Mouse (Mus musculus): ENCODE measurements around the gene Focad. TPM values are rescaled to one million over a fixed set of nuclear protein-coding genes. Genes with fewer than 3 reads are reported as not detected.

The Focad gene
- polyA plus RNA-seq, 1 experiment from 2014 or later: 17.6 TPM

DNA sequence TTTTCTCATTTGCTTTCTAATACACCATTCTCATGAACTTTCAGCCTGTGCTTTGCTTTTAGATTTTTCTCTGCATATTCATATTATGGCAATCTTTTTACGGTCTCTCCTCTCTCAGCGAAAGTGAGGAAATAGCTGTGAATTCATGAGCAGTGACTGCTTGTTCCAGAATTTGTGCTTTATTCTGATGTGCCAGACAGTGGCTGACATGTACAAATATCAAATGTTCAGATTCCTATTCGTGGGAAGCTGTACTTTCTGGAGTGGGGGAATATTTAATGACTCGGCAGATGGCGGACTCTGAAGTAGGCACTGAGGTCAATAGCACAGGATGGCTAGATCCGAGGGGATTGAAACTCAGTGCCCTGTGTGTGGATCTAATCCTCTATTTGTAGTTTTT, 65.3 kb downstream of the Focad start:
- no peak overlapping the region for H3K4me3 ChIP-seq
- H3K27me3 ChIP-seq (ENCODE audit: low read depth, poor library complexity, severe bottlenecking): no peaks in the 10 kb centered on the region
- H3K4me1 ChIP-seq: peaks cover 20% of the 10 kb centered on the region
- no peak overlapping the region for H3K27ac ChIP-seq (replicated peaks)
- WGBS: 84% methylated on average over 6 of the region's 6 CpGs
- no peaks in the 10 kb centered on the region for H3K36me3 ChIP-seq
- no peak for DNase-seq (ENCODE audit: low spot score)
- no peaks in the 10 kb centered on the region for H3K9me3 ChIP-seq (replicated peaks)

DNA sequence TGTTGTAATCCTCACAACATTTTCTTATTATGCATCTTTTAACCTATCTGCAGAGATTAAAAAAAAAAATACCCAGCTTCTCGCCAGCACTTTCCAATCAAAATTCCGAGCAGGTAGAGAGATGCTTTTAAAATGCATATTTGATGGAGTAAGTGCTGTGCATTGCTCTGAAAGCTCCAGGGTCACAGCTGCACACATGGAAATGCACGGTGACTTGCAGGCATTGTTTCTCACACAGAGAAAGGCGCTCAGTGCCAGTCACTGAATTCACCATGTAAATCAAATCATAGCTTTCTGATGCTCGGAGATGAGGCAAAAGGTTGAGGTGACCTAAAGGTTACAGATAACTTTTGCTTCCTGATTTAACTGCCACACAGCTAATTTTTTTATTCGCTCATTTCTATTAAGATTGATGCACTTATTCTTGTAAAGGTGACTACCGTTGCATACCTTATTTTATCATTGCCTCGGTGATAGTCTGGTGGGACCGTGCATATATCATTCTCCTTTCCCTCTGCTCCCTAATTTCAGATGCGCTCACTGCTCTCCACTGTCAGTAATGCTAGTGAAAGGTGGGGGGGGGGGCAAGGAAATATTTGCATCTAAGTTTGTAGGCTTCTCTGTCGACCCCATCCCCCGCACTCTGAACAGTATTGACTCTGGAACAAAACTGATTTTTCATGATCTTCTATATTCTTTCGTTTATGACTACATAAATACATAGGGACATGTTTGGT, 69.2 kb downstream of the Focad start:
- H3K27me3 ChIP-seq (ENCODE audit: low read depth, poor library complexity, severe bottlenecking): no peaks in the 10 kb centered on the region
- WGBS: 86% methylated on average over 13 of the region's 13 CpGs
- H3K9me3 ChIP-seq (replicated peaks): no peaks in the 10 kb centered on the region
- no peak overlapping the region for H3K4me3 ChIP-seq
- no peak overlapping the region for H3K27ac ChIP-seq (replicated peaks)
- H3K4me1 ChIP-seq: peaks cover 21% of the 10 kb centered on the region
- DNase-seq (ENCODE audit: low spot score): no peak
- H3K36me3 ChIP-seq: no peaks in the 10 kb centered on the region

DNA sequence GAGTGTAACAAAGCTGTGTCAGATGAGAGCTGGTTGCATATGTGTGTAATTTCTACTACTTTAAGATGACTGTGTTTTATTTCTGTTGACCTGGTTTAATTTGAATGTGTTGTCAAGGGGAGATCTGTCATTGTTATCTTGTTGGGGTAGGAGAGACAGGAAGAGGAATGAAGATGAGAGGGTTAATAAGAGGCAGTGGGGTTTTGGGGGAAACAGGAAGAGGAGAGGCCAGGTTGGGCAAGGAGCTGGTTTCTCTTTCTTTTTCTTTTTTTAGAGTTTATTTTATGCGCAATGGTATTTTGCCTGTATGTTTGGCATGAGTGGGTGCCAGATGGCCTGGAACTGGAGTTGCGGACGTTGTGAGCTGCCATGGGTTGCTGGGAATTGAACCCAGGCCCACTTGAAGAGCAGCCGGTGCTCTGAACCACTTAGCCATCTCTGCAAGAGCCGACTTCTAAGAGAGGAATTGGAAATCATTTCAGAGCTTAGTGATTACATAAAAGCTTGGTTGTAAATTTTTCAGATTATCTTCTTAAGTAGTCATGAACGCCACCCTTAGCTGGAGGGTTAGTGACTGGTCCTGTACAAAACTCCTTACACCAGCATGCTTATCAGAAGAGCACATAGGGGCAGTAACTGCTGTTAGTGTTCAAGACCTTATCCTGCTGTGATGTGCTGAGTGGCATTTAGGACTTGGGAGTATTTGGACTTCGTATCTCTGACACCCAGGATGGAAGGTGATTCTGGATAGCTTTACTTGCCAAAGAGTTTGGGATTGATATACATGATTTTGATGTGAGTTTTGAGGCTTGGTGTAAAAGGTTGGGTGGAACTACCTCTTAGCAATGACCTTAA, 72.8 kb downstream of the Focad start:
- Histone ChIP-seq H3K27me3 (ENCODE audit: low read depth, poor library complexity, severe bottlenecking) (no peaks in the 10 kb centered on the region), H3K27ac (replicated peaks) (no peak overlapping the region), H3K4me3 (no peak overlapping the region), H3K4me1 (peaks cover 16% of the 10 kb centered on the region), H3K36me3 (no peaks in the 10 kb centered on the region), H3K9me3 (replicated peaks) (no peaks in the 10 kb centered on the region)
- 89% methylated on average over 7 of the region's 7 CpGs for WGBS
- DNase-seq (ENCODE audit: low spot score): no peak

DNA sequence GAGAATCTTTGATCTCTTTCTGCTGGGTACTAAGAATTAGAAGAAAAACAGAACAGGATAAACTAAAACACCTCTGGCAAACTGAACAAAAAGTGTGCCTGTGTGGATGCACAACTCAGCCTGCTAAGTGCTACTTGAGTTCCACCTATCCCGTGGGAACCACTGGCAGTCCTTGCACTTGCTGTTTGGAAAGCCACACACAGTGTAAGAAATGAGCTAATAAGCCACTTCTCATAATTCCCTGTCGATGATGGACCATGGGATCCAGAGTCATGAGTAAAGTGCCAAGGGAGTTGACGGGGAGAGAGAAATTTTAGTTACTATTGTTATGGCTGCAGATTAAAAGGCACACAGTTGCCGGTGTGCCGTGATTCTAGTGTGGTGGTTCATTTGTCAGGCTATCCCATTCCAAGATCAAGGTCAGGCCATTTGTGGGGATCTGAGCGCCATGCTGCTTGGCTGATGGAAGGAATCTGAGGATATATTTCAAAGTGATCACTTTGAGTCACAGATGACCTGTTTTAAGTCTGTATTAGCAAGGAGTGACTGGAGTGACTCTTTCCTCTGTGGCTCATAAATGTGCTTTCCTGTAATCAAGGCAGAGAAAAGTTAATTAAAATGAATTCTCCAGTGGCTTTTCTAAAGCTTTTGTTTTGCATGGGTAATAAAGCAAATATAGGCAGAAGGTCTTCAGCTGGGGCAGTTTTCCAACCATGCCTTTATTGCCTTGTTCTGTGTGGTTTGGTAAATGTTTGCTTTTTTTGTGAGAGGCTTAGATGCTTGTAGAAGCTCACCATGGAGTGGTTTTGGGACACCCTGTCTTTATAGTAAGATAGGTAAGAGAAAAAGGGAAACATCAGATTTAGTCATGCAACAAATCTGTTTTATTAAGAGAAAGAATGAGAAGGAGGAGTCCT, 80.9 kb downstream of the Focad start:
- no peaks in the 10 kb centered on the region for H3K4me1 ChIP-seq
- 92% methylated on average over 6 of the region's 6 CpGs for WGBS
- H3K36me3 ChIP-seq: peaks cover 2% of the 10 kb centered on the region; the same call in 1 of the 2 replicates
- H3K9me3 ChIP-seq (replicated peaks): no peaks in the 10 kb centered on the region
- no peak overlapping the region for H3K4me3 ChIP-seq
- DNase-seq (ENCODE audit: low spot score): no peak
- H3K27ac ChIP-seq (replicated peaks): no peak overlapping the region
- H3K27me3 ChIP-seq (ENCODE audit: low read depth, poor library complexity, severe bottlenecking): no peaks in the 10 kb centered on the region

DNA sequence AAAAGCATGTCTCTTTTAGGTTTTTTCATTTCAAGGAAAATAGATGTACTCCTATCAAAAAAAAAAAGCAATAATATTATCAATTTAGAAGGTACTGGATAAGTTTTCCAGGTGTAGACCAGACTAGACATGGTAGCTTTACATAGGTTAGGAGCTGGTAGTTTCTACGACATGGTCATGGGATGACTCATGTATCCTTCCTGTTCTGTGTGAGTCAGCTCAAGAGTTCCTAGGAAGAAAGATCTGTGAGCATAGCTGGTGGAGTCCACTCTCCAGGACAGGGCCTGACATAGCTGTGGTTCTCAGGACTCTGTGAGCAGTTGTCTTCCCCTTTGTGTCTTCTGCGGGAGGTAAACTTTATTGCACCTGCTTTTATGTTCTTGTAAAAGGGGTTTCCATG, 84.9 kb downstream of the Focad start:
- Histone ChIP-seq H3K27me3 (ENCODE audit: low read depth, poor library complexity, severe bottlenecking) (no peaks in the 10 kb centered on the region), H3K36me3 (peaks cover 6% of the 10 kb centered on the region), H3K27ac (replicated peaks) (no peak overlapping the region), H3K4me1 (no peaks in the 10 kb centered on the region), H3K9me3 (replicated peaks) (no peaks in the 10 kb centered on the region), H3K4me3 (no peak overlapping the region)
- 88% methylated on average over 2 of the region's 2 CpGs for WGBS
- DNase-seq (ENCODE audit: low spot score): no peak

DNA sequence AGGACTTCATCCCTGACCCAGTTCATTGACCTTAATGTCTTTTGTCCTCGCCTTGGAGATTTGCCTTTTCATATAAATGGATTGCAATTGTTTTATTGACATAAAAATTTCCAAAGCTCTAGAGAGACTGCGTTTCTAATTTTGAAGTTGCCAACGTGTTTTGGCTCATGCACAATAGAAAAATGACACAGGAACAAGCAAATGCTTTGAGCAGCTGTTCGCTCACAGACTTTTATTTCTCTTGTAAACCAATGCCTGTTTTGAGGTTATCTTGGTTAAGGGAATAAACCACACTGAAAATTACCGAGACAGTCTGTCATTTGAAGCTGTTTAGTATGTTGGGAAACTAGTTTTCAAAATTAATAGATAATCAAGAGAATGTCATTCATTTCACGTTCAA, 89.9 kb downstream of the Focad start:
- Histone ChIP-seq H3K27me3 (ENCODE audit: low read depth, poor library complexity, severe bottlenecking) (no peaks in the 10 kb centered on the region), H3K36me3 (peaks cover 4% of the 10 kb centered on the region; the same call in 1 of the 2 replicates), H3K4me3 (no peak overlapping the region), H3K4me1 (no peaks in the 10 kb centered on the region), H3K27ac (replicated peaks) (no peak overlapping the region), H3K9me3 (replicated peaks) (no peaks in the 10 kb centered on the region)
- no peak for DNase-seq (ENCODE audit: low spot score)
- WGBS: 86% methylated on average over 6 of the region's 6 CpGs

DNA sequence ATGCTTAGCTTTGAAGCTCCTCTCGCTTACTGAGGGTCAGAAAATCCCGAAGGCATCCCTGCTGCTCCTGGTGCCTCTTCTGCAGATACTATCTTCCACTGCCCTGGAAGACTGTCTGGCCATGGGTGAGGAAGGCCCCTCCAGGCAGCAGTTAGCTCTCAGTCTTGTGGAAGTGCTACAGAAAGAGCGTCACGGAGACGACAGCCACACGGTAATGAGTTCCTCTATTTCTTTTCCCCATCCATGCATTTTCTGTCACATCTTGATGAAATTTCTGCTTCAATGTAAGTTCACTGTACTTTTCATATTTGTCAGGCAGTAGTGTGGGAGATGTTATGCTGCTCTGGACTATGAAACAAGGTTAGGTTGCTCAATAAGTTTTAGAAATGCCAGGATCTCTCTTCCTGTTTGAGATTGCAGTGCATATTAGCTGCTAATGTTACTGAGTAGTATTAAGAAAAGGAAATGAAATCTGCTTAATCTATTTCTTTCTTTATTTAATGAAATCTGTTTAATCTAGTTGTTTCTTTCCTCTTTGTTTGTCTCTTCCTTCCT, 91.5 kb downstream of the Focad start:
- Histone ChIP-seq H3K27me3 (ENCODE audit: low read depth, poor library complexity, severe bottlenecking) (no peaks in the 10 kb centered on the region), H3K4me3 (no peak overlapping the region), H3K27ac (replicated peaks) (no peak overlapping the region), H3K36me3 (peaks cover 4% of the 10 kb centered on the region; the same call in 1 of the 2 replicates), H3K9me3 (replicated peaks) (no peaks in the 10 kb centered on the region), H3K4me1 (no peaks in the 10 kb centered on the region)
- 86% methylated on average over 6 of the region's 6 CpGs for WGBS
- DNase-seq (ENCODE audit: low spot score): no peak

DNA sequence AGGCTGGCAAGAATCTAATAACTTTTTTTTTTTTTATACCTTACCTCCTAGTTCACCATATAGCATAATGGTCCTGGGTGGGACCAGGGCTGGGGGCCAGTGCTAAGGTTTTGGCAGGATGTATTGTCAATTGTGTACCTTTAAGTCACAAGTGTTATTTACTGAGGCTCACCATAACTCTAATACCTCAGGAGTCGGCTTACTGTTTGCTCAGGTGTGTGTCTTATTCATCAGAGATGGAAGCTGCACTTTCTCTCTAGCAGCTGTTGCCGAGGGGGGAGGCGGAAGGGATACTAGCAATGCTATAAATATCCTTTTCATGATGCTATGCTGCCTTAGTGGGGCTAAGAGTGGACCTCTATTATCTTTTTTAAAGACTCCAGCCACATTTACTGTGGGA, 93.2 kb downstream of the Focad start:
- no peak for DNase-seq (ENCODE audit: low spot score)
- 84% methylated on average over 3 of the region's 3 CpGs for WGBS
- Histone ChIP-seq H3K27me3 (ENCODE audit: low read depth, poor library complexity, severe bottlenecking) (no peaks in the 10 kb centered on the region), H3K36me3 (peaks cover under 1% of the 10 kb centered on the region; the same call in 1 of the 2 replicates), H3K4me1 (no peaks in the 10 kb centered on the region), H3K4me3 (no peak overlapping the region), H3K27ac (replicated peaks) (no peak overlapping the region), H3K9me3 (replicated peaks) (no peaks in the 10 kb centered on the region)

DNA sequence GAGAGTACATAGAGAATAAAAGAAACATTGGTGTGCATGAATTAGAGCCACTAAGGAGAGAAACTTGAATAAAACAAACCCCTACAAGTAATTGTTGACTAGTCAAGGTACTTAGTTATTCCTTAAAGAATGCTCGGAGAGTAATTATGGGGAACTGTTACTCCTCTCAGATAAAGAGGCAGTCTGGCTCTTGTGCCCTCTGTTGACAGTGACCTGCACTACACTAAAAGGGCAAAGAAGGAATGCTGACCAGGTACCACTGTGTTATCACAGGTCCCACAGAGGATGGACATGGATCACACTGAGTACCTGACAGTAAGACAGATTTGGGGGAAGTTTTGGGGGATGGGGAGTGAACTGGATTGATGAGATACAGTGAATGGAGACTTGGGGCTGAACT, 95.1 kb downstream of the Focad start:
- no peak overlapping the region for H3K4me3 ChIP-seq
- H3K36me3 ChIP-seq: no peaks in the 10 kb centered on the region
- no peak for DNase-seq (ENCODE audit: low spot score)
- WGBS: 84% methylated on average over 1 of the region's 1 CpGs
- H3K4me1 ChIP-seq: no peaks in the 10 kb centered on the region
- H3K9me3 ChIP-seq (replicated peaks): no peaks in the 10 kb centered on the region
- H3K27ac ChIP-seq (replicated peaks): no peak overlapping the region
- H3K27me3 ChIP-seq (ENCODE audit: low read depth, poor library complexity, severe bottlenecking): no peaks in the 10 kb centered on the region

DNA sequence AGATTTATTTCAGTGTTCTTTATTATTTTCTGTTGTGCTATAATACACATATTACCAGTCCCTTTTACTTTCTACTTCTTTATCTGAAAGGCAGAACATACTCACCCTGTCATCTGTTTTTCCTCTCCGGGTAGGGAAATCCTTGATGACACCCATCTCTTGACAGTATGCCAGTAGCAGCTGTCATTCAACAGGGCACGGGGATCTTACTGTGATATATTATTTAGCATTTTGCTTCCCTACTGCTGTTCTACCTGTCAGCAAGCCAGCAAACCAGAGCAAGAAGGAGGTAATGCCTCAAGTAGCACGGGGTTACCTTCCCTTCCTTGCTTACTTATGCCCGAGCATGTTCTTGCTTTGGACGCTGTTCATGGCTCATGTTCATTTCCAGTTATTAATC, 99.8 kb downstream of the Focad start:
- no peak overlapping the region for H3K27ac ChIP-seq (replicated peaks)
- H3K36me3 ChIP-seq: no peaks in the 10 kb centered on the region
- no peak for DNase-seq (ENCODE audit: low spot score)
- no peaks in the 10 kb centered on the region for H3K9me3 ChIP-seq (replicated peaks)
- no peaks in the 10 kb centered on the region for H3K27me3 ChIP-seq (ENCODE audit: low read depth, poor library complexity, severe bottlenecking)
- H3K4me1 ChIP-seq: no peaks in the 10 kb centered on the region
- 92% methylated on average over 5 of the region's 5 CpGs for WGBS
- no peak overlapping the region for H3K4me3 ChIP-seq

DNA sequence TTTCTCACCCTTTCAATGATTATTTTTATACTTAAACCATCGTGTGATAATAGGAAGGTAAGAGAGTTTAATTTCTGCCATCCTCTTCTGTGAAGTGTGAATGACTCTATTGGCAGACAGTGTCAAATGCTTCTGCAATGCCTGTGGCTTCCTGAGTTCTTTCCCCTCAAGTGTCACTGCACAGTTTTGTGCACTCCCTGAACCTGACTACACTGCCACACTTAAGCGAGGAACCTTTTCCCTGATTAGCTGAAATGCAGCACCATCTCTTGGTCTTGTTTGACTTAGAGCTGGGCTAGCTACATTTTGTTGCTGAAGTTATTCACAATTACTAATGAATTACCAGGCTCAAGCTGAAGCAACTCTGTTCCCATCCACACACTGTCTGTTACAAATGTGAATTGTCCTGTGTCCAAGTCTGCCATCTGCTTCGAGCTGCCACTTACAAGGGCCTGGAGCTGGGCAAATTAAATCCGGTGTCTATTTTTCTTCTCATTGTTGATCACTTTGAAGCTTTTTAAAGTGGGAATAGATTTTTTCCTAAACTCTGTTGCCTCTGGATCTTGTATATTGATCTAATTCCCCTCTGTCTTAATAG, 101.6 kb downstream of the Focad start:
- no peak overlapping the region for H3K4me3 ChIP-seq
- 87% methylated on average over 4 of the region's 4 CpGs for WGBS
- no peaks in the 10 kb centered on the region for H3K4me1 ChIP-seq
- H3K9me3 ChIP-seq (replicated peaks): no peaks in the 10 kb centered on the region
- no peaks in the 10 kb centered on the region for H3K36me3 ChIP-seq
- no peak for DNase-seq (ENCODE audit: low spot score)
- no peaks in the 10 kb centered on the region for H3K27me3 ChIP-seq (ENCODE audit: low read depth, poor library complexity, severe bottlenecking)
- no peak overlapping the region for H3K27ac ChIP-seq (replicated peaks)

DNA sequence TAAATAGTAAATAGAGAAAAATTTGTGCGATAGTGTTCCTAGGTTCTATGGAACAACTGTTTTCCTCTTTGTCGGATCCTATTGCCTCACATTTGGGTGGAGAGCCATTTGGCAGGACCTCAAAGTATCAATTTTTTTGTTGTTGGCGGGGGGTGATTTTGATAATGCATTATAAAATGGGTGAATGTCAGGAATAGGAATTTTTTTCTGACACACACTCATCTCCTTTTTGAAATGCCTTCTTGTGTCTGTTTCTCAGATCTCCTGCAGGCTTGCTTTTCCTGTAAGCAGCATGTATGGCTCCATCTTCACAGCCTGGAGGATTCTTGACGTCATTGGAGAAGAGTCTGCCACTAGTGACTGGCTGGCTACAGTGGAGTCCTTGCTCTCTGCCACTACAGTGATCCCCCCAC, 102.1 kb downstream of the Focad start:
- H3K4me1 ChIP-seq: no peaks in the 10 kb centered on the region
- no peaks in the 10 kb centered on the region for H3K36me3 ChIP-seq
- DNase-seq (ENCODE audit: low spot score): no peak
- H3K27ac ChIP-seq (replicated peaks): no peak overlapping the region
- no peaks in the 10 kb centered on the region for H3K9me3 ChIP-seq (replicated peaks)
- WGBS: 89% methylated on average over 4 of the region's 4 CpGs
- no peak overlapping the region for H3K4me3 ChIP-seq
- no peaks in the 10 kb centered on the region for H3K27me3 ChIP-seq (ENCODE audit: low read depth, poor library complexity, severe bottlenecking)
